Mouse (Mus musculus) CH12.LX (cell line): ENCODE measurements around the gene Nbas. TPM values are rescaled to one million over a fixed set of nuclear protein-coding genes. Genes with fewer than 3 reads are reported as not detected.

ENCODE experiments used
- DNase-seq: peaks from one replicate; pipeline ENCODE4 v3.0.0-alpha.2; 2013; ENCODE audit errors: extremely low read depth
- H3K27ac ChIP-seq: 2 replicates; pipeline ENCODE4 v1.5.1; 2012; ENCODE audit warnings: low read depth, mild to moderate bottlenecking, control low read depth, moderate library complexity; ENCODE audit not compliant: insufficient read depth
- H3K27me3 ChIP-seq: replicated peaks from 2 replicates; pipeline ENCODE3; 2012; ENCODE audit warnings: inconsistent platforms
- H3K36me3 ChIP-seq, 2 experiments: replicated peaks in 1 of 2; 2 replicates each; pipeline versions ENCODE3 to v1.6.1; 2012; ENCODE audit warnings: inconsistent platforms in 1 of 2, low read length in 1 of 2, mild to moderate bottlenecking in 1 of 2, mixed read lengths in 1 of 2, moderate library complexity in 1 of 2; ENCODE audit not compliant: control insufficient read depth in 1 of 2, insufficient read depth in 1 of 2
- H3K4me1 ChIP-seq, 2 experiments: 2 replicates each; pipeline ENCODE4 v1.6.1; 2012; ENCODE audit warnings: inconsistent platforms in 1 of 2, moderate library complexity in 1 of 2; ENCODE audit not compliant: insufficient read depth in 2 of 2, control insufficient read depth in 1 of 2
- H3K4me2 ChIP-seq: 2 replicates; pipeline ENCODE4 v1.6.1; 2012; ENCODE audit warnings: low read depth, mild to moderate bottlenecking, control low read depth; ENCODE audit not compliant: poor library complexity, insufficient read depth, severe bottlenecking
- H3K4me3 ChIP-seq, 3 experiments: fragments of 150-350 bp in 1 of 3; sonication (generic) in 1 of 3; replicated peaks in 1 of 3; 2 replicates each; pipeline versions ENCODE3 to v1.5.1; 2011 to 2012; ENCODE audit warnings: low read depth in 2 of 3, low read length in 2 of 3, mild to moderate bottlenecking in 2 of 3, moderate library complexity in 2 of 3, control low read depth in 1 of 3, improper control_type of control experiment in 1 of 3, inconsistent platforms in 1 of 3, mixed read lengths in 1 of 3; ENCODE audit not compliant: poor library complexity in 1 of 3
- H3K79me2 ChIP-seq: replicated peaks from 2 replicates; pipeline ENCODE4 v1.6.1; 2012; ENCODE audit warnings: mild to moderate bottlenecking, moderate library complexity; ENCODE audit not compliant: control insufficient read depth, poor library complexity, insufficient read depth, severe bottlenecking; ENCODE audit errors: extremely low read depth
- H3K9ac ChIP-seq: 2 replicates; pipeline ENCODE4 v1.6.1; 2012; ENCODE audit warnings: low read depth, mild to moderate bottlenecking, control low read depth, moderate library complexity; ENCODE audit not compliant: insufficient read depth
- H3K9me3 ChIP-seq: replicated peaks from 2 replicates; pipeline ENCODE3; 2012; ENCODE audit warnings: low read length, inconsistent platforms, mixed read lengths
- BHLHE40 ChIP-seq: IDR thresholded peaks from 2 replicates; pipeline ENCODE4 v1.6.1; 2011; ENCODE audit warnings: mild to moderate bottlenecking, low read depth, low read length, improper control_type of control experiment
- CHD1 ChIP-seq: IDR thresholded peaks from 2 replicates; pipeline ENCODE4 v1.6.1; 2012; ENCODE audit warnings: low read depth, low read length, improper control_type of control experiment, inconsistent platforms
- E2F4 ChIP-seq: IDR thresholded peaks from 2 replicates; pipeline ENCODE4 v1.6.1; 2011; ENCODE audit warnings: low read depth, low read length, improper control_type of control experiment; ENCODE audit not compliant: insufficient replicate concordance
- ELF1 ChIP-seq: IDR thresholded peaks from 2 replicates; pipeline ENCODE4 v1.6.1; 2014; ENCODE audit warnings: low read depth, mild to moderate bottlenecking, inconsistent platforms, low read length, improper control_type of control experiment
- EP300 ChIP-seq: IDR thresholded peaks from 2 replicates; pipeline ENCODE4 v1.6.1; 2011; ENCODE audit warnings: low read length, improper control_type of control experiment
- GABPA ChIP-seq: IDR thresholded peaks from 2 replicates; pipeline ENCODE4 v1.6.1; 2012; ENCODE audit warnings: low read depth, low read length, improper control_type of control experiment, inconsistent platforms; ENCODE audit not compliant: insufficient replicate concordance
- IRF4 ChIP-seq: IDR thresholded peaks from 2 replicates; pipeline ENCODE4 v1.6.1; 2014; ENCODE audit warnings: low read depth, mild to moderate bottlenecking, inconsistent platforms, low read length, improper control_type of control experiment
- JUN ChIP-seq: IDR thresholded peaks from 2 replicates; pipeline ENCODE4 v1.6.1; 2011; ENCODE audit warnings: low read depth, mild to moderate bottlenecking, low read length, improper control_type of control experiment, moderate library complexity; ENCODE audit not compliant: insufficient read depth
- MAZ ChIP-seq: IDR thresholded peaks from 2 replicates; pipeline ENCODE4 v1.6.1; 2012; ENCODE audit warnings: low read depth, mild to moderate bottlenecking, inconsistent platforms, low read length, improper control_type of control experiment, moderate library complexity
- MYC ChIP-seq: IDR thresholded peaks from 2 replicates; pipeline ENCODE4 v1.6.1; 2011; ENCODE audit warnings: low read depth, mild to moderate bottlenecking, improper control_type of control experiment, low read length
- TCF12 ChIP-seq: IDR thresholded peaks from 2 replicates; pipeline ENCODE4 v1.6.1; 2014; ENCODE audit warnings: low read depth, mild to moderate bottlenecking, inconsistent platforms, low read length, improper control_type of control experiment
- UBTF ChIP-seq: IDR thresholded peaks from 2 replicates; pipeline ENCODE4 v1.6.1; 2012; ENCODE audit warnings: low read depth, mild to moderate bottlenecking, inconsistent platforms, low read length, improper control_type of control experiment, moderate library complexity
- USF1 ChIP-seq: IDR thresholded peaks from 2 replicates; pipeline ENCODE4 v1.6.1; 2014; ENCODE audit warnings: low read depth, mild to moderate bottlenecking, inconsistent platforms, low read length, improper control_type of control experiment
- ZKSCAN1 ChIP-seq: IDR thresholded peaks from 2 replicates; pipeline ENCODE4 v1.6.1; 2012; ENCODE audit warnings: low read depth, inconsistent platforms, low read length, improper control_type of control experiment, borderline replicate concordance
- dilution Hi-C: fragments of 300-500 bp; cut with MboI; formaldehyde crosslinking; loops from 2 replicates; pipeline ENCODE4 v1.14.3; 2020; ENCODE audit warnings: low sequenced_read_pairs; ENCODE audit not compliant: extremely low pct_unique_long_range_greater_than_20kb, extremely low pct_ligation_motif_present
- in situ Hi-C: fragments of 300-500 bp; cut with MboI; formaldehyde crosslinking; loops from 3 replicates; pipeline ENCODE4 v1.14.3; 2019; ENCODE audit warnings: low sequenced_read_pairs, low pct_ligation_motif_present, low pct_unique_long_range_greater_than_20kb, mixed read lengths
- polyA plus RNA-seq: library from polyadenylated mRNA; unstranded; fragments of >175 nt; gene quantifications from 2 replicates; pipeline ENCODE4 v1.2.1, GENCODE M21; 2012; ENCODE audit warnings: low read depth; ENCODE audit not compliant: insufficient read length
- total RNA-seq, 2 experiments: library from RNA; depleted of rRNA; stranded (reverse); fragments of 300-350 nt in 1 of 2; fragments of >200 nt in 1 of 2; gene quantifications; 2 replicates each; pipeline ENCODE4 v1.2.3; 2012 to 2014

Gene Nbas
- total and polyA plus RNA-seq, 3 experiments: 16.9 to 51.6 (median 22.1) TPM

- H3K9me3 ChIP-seq: no peaks in the 10 kb centered on the region
- TF ChIP-seq ZKSCAN1: no peak
- no peak for TF ChIP-seq GABPA
- TF ChIP-seq CHD1: no peak
- TF ChIP-seq JUN: no peak
- peaks cover 44 to 67% of the 10 kb centered on the region in 2 experiments for H3K36me3 ChIP-seq
- H3K4me1 ChIP-seq: peaks cover 0 to 12% of the 10 kb centered on the region in 2 experiments; a peak in 2 of 4 replicates
- DNase-seq: peak; percentile 14
- dilution Hi-C loops: no loop called here
- H3K79me2 ChIP-seq: no peaks in the 10 kb centered on the region
- no peak overlapping the region for H3K4me2 ChIP-seq
- H3K4me3 ChIP-seq: no peak overlapping the region
- in situ Hi-C loops: no loop called here
- H3K27ac ChIP-seq: no peak overlapping the region
- H3K9ac ChIP-seq: no peak overlapping the region
- H3K27me3 ChIP-seq: no peaks in the 10 kb centered on the region
Observed at GRCm38 (mm10) chr12:13358849-13359248, 89.9 kb downstream of the Nbas start.

DNA sequence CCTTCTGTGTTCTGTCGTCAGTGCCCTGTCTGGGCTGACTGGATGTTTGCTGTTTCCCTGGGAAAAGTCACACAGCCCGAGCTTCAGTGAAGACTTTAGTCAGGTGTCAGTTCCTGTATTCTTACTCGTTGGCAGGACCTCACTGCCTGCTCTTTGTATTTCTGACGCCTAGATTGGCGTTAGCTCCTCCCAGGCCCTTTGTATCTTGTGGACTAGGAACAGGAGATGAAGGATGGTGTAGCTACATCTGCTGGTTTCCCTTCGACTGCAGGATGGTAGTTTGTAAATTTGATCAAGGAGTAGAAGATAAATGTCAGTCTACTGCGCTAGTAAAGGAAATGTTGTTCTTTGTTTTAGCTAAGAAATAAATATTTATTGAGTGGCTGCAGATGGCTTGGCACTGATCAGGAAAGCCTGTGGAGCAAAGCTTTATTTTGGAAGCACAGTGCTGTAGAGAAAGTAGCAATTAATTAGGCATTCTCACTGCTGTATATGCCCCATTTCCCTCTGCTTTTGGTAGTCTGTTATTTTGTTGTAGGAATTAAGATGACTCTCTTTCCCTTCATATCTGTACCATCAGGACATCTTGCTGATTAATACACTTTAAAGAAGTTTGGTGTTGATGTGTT is 91.4 kb downstream of the Nbas start:
- TF ChIP-seq MYC (no peak), EP300 (no peak), ELF1 (no peak)
- TF ChIP-seq, all 38 proteins: peak for 0
- Histone ChIP-seq H3K36me3 (peaks cover 44 to 67% of the 10 kb centered on the region in 2 experiments), H3K79me2 (no peaks in the 10 kb centered on the region), H3K27ac (no peak overlapping the region), H3K4me3 (no peak overlapping the region), H3K4me1 (peaks cover 0 to 12% of the 10 kb centered on the region in 2 experiments; a peak in 2 of 4 replicates), H3K4me2 (no peak overlapping the region), H3K9ac (no peak overlapping the region), H3K27me3 (no peaks in the 10 kb centered on the region), H3K9me3 (no peaks in the 10 kb centered on the region)
- DNase-seq: no peak
- in situ Hi-C loops: no loop called here
- dilution Hi-C loops: no loop called here

DNA sequence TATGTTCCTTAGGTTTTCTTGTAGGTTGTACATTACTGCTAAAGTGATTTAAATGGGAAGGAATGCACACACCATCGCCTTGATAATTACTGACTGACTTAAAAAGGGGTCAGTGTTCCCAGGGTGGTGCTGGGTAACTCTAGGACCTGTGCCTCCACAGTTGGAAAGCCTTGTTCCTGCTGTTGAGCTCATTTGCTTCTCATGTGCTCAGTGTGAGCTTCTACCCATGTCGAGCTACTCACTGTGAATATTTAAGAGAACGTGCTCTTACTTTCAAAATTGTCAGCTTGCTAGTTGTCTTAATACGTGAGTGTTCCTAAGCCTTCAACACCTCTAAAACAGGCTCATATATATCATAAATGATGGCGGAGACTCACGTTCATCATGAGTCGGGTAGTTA is 112.6 kb downstream of the Nbas start:
- DNase-seq: no peak
- H3K4me1 ChIP-seq: no peaks in the 10 kb centered on the region
- H3K79me2 ChIP-seq: no peaks in the 10 kb centered on the region
- no peaks in the 10 kb centered on the region for H3K9me3 ChIP-seq
- no peak for TF ChIP-seq MYC
- TF ChIP-seq BHLHE40: no peak
- TF ChIP-seq IRF4: no peak
- TF ChIP-seq JUN: no peak
- TF ChIP-seq UBTF: no peak
- TF ChIP-seq E2F4: no peak
- no peak for TF ChIP-seq GABPA
- no peak for TF ChIP-seq TCF12
- TF ChIP-seq MAZ: no peak
- no peak for TF ChIP-seq USF1
- H3K4me3 ChIP-seq: no peak overlapping the region
- no peaks in the 10 kb centered on the region for H3K27me3 ChIP-seq
- dilution Hi-C loops (no loop called here), in situ Hi-C loops (no loop called here)
- no peak overlapping the region for H3K27ac ChIP-seq
- no peak overlapping the region for H3K4me2 ChIP-seq
- H3K9ac ChIP-seq: no peak overlapping the region
- H3K36me3 ChIP-seq: peaks cover 23 to 48% of the 10 kb centered on the region in 2 experiments
